Mouse (Mus musculus) megakaryocyte, embryonic 14.5 days (primary cell): Measurements from ENCODE around the gene Hic1. TPM values are rescaled to one million over a fixed set of nuclear protein-coding genes. Genes with fewer than 3 reads are reported as not detected.

ENCODE experiments used
- H3K27me3 ChIP-seq: replicated peaks from 2 replicates; pipeline ENCODE3; 2012; ENCODE audit warnings: inconsistent platforms
- H3K36me3 ChIP-seq: replicated peaks from 2 replicates; pipeline ENCODE3; 2012; ENCODE audit warnings: low read length, inconsistent platforms, mixed read lengths
- H3K4me1 ChIP-seq: 2 replicates; pipeline ENCODE4 v1.6.1; 2012; ENCODE audit warnings: inconsistent platforms
- H3K4me3 ChIP-seq: replicated peaks from 2 replicates; pipeline ENCODE3; 2012; ENCODE audit warnings: moderate library complexity, mild to moderate bottlenecking, inconsistent platforms
- H3K9me3 ChIP-seq: 2 replicates; pipeline ENCODE4 v1.6.1; 2012; ENCODE audit warnings: inconsistent platforms
- FLI1 ChIP-seq: IDR thresholded peaks from 2 replicates; pipeline ENCODE4 v1.6.1; 2012; ENCODE audit warnings: low read length, inconsistent platforms, mixed read lengths
- GATA1 ChIP-seq: IDR thresholded peaks from 3 replicates; pipeline ENCODE4 v1.6.1; 2012; ENCODE audit warnings: mixed read lengths, low read length, inconsistent platforms, borderline replicate concordance
- polyA plus RNA-seq: library from polyadenylated mRNA; stranded (reverse); fragments of >175 nt; gene quantifications from 2 replicates; pipeline ENCODE4 v1.2.3, GENCODE M21; 2012; ENCODE audit warnings: low replicate concordance; ENCODE audit not compliant: insufficient read depth

The Hic1 gene
- polyA plus RNA-seq, 1 experiment: 0.41 TPM

GRCm38 (mm10) chr11:75168590-75169361 lies 543 bp downstream of the Hic1 start:
- H3K9me3 ChIP-seq: peaks cover 21% of the 10 kb centered on the region
- no peak for TF ChIP-seq FLI1
- TF ChIP-seq GATA1: no peak
- H3K36me3 ChIP-seq: peaks cover 8% of the 10 kb centered on the region
- H3K4me1 ChIP-seq: peaks cover 92% of the 10 kb centered on the region
- peaks cover 89% of the 10 kb centered on the region for H3K27me3 ChIP-seq
- H3K4me3 ChIP-seq: peak overlapping the region; percentile 91

DNA sequence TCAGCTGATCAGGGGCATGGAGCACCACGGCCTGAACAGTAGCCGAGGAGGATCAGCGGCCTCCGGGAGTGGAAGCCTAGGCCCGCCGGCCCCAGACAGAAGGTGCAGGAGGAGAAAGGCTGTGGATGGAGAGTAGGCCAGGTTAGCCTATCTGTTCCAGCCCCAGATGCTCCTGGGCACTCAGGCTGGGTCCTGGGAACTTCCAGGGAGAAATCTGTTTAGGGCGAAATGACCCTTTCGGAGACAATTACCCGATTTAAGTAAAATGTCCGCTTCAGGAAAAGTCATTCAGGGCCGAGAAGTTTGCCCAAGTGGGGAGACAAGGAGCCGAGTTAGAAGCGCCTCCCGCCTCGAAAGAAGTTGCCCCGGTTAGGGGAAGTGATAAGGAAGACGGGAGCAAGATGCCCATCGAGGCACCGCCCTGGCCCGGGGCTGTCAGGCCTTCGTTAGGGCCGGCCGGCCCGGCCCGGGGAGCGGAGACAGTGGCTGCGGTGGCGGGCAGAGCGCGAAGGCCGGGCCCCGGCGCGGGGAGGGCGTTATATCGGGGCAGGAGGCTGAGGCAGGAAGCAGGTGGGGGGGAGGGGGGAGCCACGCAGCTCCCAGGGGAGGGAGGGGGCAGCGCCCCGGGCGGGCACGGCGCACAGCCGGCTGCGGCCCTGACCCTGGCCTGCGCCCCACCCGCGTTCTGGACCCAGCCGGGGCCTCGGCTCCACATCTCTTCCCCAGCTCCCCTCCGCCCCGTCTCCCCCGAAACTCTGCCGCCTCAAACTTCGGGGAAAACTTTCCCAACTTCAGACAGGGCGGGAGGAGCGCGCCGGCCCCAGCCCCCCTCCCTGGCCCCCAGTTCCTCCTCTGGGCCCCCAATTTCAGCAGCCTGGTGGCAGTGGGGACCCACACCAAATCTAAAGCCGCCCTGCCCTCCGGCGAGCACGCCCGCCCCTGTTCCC lies 1.4 kb downstream of the Hic1 start:
- H3K4me3 ChIP-seq: peak overlapping the region; percentile 91
- H3K36me3 ChIP-seq: peaks cover 17% of the 10 kb centered on the region
- no peak for TF ChIP-seq FLI1
- TF ChIP-seq GATA1: no peak
- peaks cover 81% of the 10 kb centered on the region for H3K27me3 ChIP-seq
- peaks cover 83% of the 10 kb centered on the region for H3K4me1 ChIP-seq
- H3K9me3 ChIP-seq: peaks cover 21% of the 10 kb centered on the region

GRCm38 (mm10) chr11:75166861-75167642 lies 2.3 kb downstream of the Hic1 start:
- Histone ChIP-seq H3K4me1 (peaks cover 75% of the 10 kb centered on the region), H3K36me3 (peaks cover 25% of the 10 kb centered on the region), H3K4me3 (peak overlapping the region; percentile 80), H3K9me3 (peaks cover 21% of the 10 kb centered on the region), H3K27me3 (peaks cover 72% of the 10 kb centered on the region)
- TF ChIP-seq GATA1 (no peak), FLI1 (no peak)

DNA sequence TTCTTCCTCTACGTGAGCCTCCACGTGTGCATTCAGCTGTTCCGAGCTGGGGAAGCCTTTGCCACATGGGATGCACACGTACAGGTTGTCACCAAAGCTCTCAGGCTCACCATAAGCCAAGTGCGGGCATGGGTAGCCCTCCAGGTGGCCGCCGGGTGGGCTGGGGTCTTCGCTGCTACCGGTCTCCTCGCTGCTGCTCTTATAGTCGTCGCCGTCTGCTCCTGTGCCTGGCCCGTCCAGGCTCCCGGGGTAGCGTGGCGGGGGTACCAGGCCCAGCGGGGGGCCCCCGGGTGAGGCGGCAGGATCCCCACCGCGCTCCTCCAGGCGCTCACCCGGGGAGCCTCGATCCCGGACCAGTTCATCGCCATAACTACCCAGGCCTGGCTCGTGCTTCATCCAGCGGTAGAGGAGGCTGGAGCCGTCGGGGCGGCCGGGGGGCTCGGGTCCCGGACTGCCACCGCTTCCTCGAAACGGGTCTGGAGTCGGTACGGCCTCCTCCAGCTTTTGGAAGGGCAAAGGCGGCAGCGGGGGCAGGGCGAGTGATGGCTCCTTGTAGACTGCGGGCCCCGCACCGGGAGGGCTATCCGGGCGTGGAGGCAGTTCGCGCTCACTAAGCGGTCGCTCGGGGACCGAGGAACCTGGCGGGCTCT lies 3.0 kb downstream of the Hic1 start:
- H3K4me1 ChIP-seq: peaks cover 72% of the 10 kb centered on the region
- peaks cover 21% of the 10 kb centered on the region for H3K9me3 ChIP-seq
- peaks cover 65% of the 10 kb centered on the region for H3K27me3 ChIP-seq
- H3K4me3 ChIP-seq: peak overlapping the region; percentile 86
- peaks cover 33% of the 10 kb centered on the region for H3K36me3 ChIP-seq
- no peak for TF ChIP-seq GATA1
- no peak for TF ChIP-seq FLI1

DNA sequence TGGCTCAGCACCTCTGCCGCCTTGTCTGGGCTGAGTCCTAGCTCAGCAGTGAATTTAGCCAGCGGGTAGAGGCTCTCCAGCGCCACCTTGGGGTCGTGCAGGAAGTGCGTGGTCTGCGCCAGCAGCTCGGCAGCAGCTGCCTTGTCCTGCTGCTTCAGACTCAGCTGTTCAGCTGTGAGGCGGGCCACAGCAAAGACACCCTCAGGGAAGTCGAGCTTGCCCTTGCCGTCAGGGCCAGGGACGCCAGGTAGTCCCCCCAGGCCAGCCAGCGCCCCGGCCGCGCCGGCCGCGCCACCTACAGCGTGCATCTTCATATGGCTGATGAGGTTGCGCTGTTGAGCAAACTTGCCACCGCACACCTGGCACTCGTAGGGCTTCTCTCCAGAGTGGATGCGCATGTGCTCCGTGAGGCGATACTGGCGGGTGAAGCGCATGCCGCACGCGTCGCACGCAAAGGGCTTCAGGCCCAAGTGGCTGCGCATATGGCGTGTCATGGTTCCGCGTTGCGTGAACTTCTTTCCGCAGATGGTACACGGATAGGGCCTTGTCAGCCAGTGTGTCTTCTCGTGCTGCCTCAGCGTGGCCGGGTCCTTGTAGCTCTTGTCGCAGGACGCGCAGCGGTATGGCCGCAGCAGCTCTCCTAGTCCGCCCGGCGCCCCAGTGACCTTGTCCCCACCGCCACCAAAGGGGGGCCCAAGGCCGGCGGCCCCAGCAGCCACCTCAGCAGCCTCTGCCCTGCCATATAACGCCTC lies 3.7 kb downstream of the Hic1 start:
- TF ChIP-seq FLI1: no peak
- no peak for TF ChIP-seq GATA1
- H3K4me1 ChIP-seq: peaks cover 66% of the 10 kb centered on the region
- peaks cover 21% of the 10 kb centered on the region for H3K9me3 ChIP-seq
- H3K4me3 ChIP-seq: peak overlapping the region; percentile 86
- peaks cover 40% of the 10 kb centered on the region for H3K36me3 ChIP-seq
- peaks cover 58% of the 10 kb centered on the region for H3K27me3 ChIP-seq

DNA sequence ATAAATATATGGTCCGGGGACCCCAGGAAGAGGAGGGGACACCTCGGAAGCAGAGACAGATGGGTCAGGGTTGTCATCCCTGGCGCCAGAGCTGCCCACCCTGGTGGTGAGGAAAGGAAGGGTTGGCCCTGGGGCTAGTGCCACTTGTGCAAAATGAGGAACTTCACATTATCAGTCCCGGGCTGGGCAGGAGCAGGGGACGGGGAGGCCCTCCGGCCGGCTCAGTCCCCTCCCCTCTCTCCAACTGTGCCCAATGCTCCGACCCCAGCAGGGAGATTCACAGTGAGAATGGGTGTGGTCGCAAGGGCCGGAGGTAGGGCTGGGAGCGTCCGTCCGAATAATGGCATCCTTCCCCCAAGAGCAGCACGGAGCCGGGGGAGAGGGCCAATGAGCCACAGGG lies 4.6 kb downstream of the Hic1 start:
- H3K36me3 ChIP-seq: peaks cover 48% of the 10 kb centered on the region
- H3K4me1 ChIP-seq: peaks cover 57% of the 10 kb centered on the region
- H3K27me3 ChIP-seq: peaks cover 51% of the 10 kb centered on the region
- peak overlapping the region; percentile 74 for H3K4me3 ChIP-seq
- peaks cover 21% of the 10 kb centered on the region for H3K9me3 ChIP-seq
- no peak for TF ChIP-seq FLI1
- no peak for TF ChIP-seq GATA1

DNA sequence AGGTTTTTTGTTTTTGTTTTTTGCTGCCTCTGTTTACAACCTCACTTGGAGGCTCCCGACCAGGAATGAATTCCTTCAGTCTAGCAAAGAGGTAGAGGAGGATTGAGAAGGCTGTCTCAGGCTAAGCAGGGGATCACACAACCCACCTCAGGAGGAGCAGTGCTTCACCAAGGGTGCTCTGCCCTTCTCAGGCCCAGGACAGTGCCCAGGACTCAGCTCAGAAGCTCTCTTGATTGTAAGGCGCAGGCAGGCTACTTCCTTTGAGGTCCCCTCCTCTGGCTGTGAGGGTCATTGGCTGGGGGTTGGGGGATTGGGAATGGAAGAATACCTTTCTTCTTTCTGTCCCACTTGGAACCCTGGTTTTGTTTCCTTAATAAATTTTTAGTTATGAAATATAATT lies 5.3 kb downstream of the Hic1 start:
- Histone ChIP-seq H3K4me1 (peaks cover 50% of the 10 kb centered on the region), H3K36me3 (peaks cover 55% of the 10 kb centered on the region), H3K27me3 (peaks cover 44% of the 10 kb centered on the region), H3K9me3 (peaks cover 21% of the 10 kb centered on the region), H3K4me3 (no peak overlapping the region)
- TF ChIP-seq GATA1: no peak
- no peak for TF ChIP-seq FLI1

GRCm38 (mm10) chr11:75163379-75163778 lies 5.9 kb downstream of the Hic1 start:
- Histone ChIP-seq H3K9me3 (peaks cover 21% of the 10 kb centered on the region), H3K27me3 (peaks cover 37% of the 10 kb centered on the region), H3K36me3 (peaks cover 62% of the 10 kb centered on the region), H3K4me1 (peaks cover 44% of the 10 kb centered on the region), H3K4me3 (no peak overlapping the region)
- TF ChIP-seq FLI1 (no peak), GATA1 (no peak)

- Histone ChIP-seq H3K9me3 (peaks cover 20% of the 10 kb centered on the region), H3K27me3 (peaks cover 30% of the 10 kb centered on the region), H3K4me3 (no peak overlapping the region), H3K36me3 (peaks cover 69% of the 10 kb centered on the region), H3K4me1 (peaks cover 38% of the 10 kb centered on the region)
- TF ChIP-seq FLI1: no peak
- no peak for TF ChIP-seq GATA1
Observed at GRCm38 (mm10) chr11:75162591-75163080, 6.7 kb downstream of the Hic1 start.
